34 mouse cellular contexts compared by ENCODE assay signal in the genomic region with DNA sequence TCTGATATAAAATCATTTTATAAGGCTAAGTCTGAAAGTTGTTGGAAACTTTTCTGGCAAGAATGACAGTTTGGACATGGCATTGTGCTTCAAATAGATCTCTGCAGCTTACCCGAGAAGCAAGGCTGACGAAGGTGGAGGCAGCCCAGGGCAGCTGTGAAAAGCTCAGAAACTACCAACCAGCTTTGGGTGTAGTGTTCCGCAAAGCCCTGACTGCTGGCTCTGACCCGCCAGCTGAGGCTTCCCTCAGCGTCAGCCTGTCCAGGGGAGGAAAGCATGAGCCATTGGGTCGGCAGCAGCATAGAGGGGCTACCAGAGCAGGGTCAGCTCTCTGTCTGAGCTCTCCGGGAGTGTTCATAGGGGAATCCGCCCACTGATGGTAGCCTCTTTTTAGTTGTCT. TPM values are rescaled to one million over a fixed set of nuclear protein-coding genes. Genes with fewer than 3 reads are reported as not detected.
DNase-seq lines count a peak whose midpoint lies in the region; ATAC-seq and TF ChIP-seq lines count a peak whose summit lies in the region.
"Had no signal": no experiment of that assay in that cellular context is flagged by ENCODE, and none has a peak within 500 bp of the region (broad histone marks: within the 10 kb centered on the region; RNA-seq: fewer than 3 reads in every experiment).

No protein-coding gene starts in this region.

- TF ChIP-seq POLR2A in kidney, adult 2 months (IDR thresholded peaks at IDR 0.05; ENCODE audit: low read depth, low read length): no peak

- no peaks in the 10 kb centered on the region for H3K9me3 ChIP-seq in midbrain, embryonic 11.5 days (ENCODE audit: control insufficient read depth, low read length)
- no peaks in the 10 kb centered on the region for H3K9me3 ChIP-seq in midbrain, embryonic 16.5 days (replicated peaks; ENCODE audit: control insufficient read depth, low read length, poor library complexity, severe bottlenecking)
- H3K9me3 ChIP-seq: hindbrain, embryonic 10.5 days; hindbrain, embryonic 15.5 days; midbrain, embryonic 15.5 days had no signal

- H3K36me3 ChIP-seq in kidney, adult 2 months (ENCODE audit: control insufficient read depth, insufficient read depth, low read length): no peaks in the 10 kb centered on the region
- no peaks in the 10 kb centered on the region for H3K36me3 ChIP-seq in midbrain, embryonic 11.5 days (ENCODE audit: control insufficient read depth, insufficient read depth, low read length)
- H3K36me3 ChIP-seq in midbrain, embryonic 16.5 days (ENCODE audit: control insufficient read depth, insufficient read depth, low read length): no peaks in the 10 kb centered on the region
- H3K36me3 ChIP-seq: hindbrain, embryonic 10.5 days; hindbrain, embryonic 15.5 days; midbrain, embryonic 15.5 days had no signal

- H3K4me1 ChIP-seq in kidney, adult 2 months (ENCODE audit: control insufficient read depth, insufficient read depth, low read length): peaks cover 34% of the 10 kb centered on the region
- H3K4me1 ChIP-seq in midbrain, embryonic 11.5 days (ENCODE audit: control insufficient read depth, insufficient read depth, low read length): peaks cover 28% of the 10 kb centered on the region
- peaks cover 12% of the 10 kb centered on the region; the same call in 1 of the 2 replicates for H3K4me1 ChIP-seq in midbrain, embryonic 16.5 days (ENCODE audit: control insufficient read depth, insufficient read depth, low read length)

- peak; percentile 24 for DNase-seq in gastrocnemius, adult 18-20 months (ENCODE audit: low spot score)
- no peak for DNase-seq in gastrocnemius, postnatal 36 days
- no peak for DNase-seq in kidney, adult 2 months
- DNase-seq in kidney, postnatal 25 days: no peak
- DNase-seq in midbrain, embryonic 11.5 days (ENCODE audit: low spot score, missing footprints): peak; percentile 82
- DNase-seq in right cerebral cortex, postnatal 25 days: no peak
- DNase-seq: adrenal gland, postnatal 14 days; cerebellum, adult 11-12 months; cerebellum, adult 9-11 months; embryo, embryonic 11 days; heart, postnatal 14 days; liver; lung, embryonic 14.5 days; lung, postnatal 14 days; right cerebral cortex, postnatal 4 days; thymus, adult 18-20 months; thymus, postnatal 25 days had no signal

- H3K27me3 ChIP-seq in kidney, adult 2 months (replicated peaks; ENCODE audit: control insufficient read depth, insufficient read depth, low read length): no peaks in the 10 kb centered on the region
- no peaks in the 10 kb centered on the region for H3K27me3 ChIP-seq in midbrain, embryonic 11.5 days (ENCODE audit: control insufficient read depth, insufficient read depth, low read length)
- no peaks in the 10 kb centered on the region for H3K27me3 ChIP-seq in midbrain, embryonic 16.5 days (ENCODE audit: control insufficient read depth, insufficient read depth, low read depth, low read length)
- H3K27me3 ChIP-seq: hindbrain, embryonic 15.5 days; midbrain, embryonic 15.5 days; Patski had no signal

- no peak for TF ChIP-seq CTCF in kidney, adult 2 months (conservative IDR thresholded peaks at IDR 0.05; ENCODE audit: insufficient read depth, insufficient read length, low read depth, low read length)

- intact Hi-C loops in gastrocnemius, postnatal 36 days (cut with DNase I): no loop called here

- no peak for ATAC-seq in midbrain, embryonic 11.5 days (ENCODE audit: low FRiP score)
- ATAC-seq in midbrain, embryonic 16.5 days: no peak
- ATAC-seq: forebrain, embryonic 16.5 days; inflammation-experienced regulatory T-cells, adult 6 months; midbrain, embryonic 15.5 days; Patski had no signal

- no peak overlapping the region; the same call in 1 of the 2 replicates for H3K9ac ChIP-seq in midbrain, embryonic 11.5 days (ENCODE audit: low read length)
- H3K9ac ChIP-seq in midbrain, embryonic 16.5 days (ENCODE audit: low read depth, low read length): no peak overlapping the region
- H3K9ac ChIP-seq: hindbrain, embryonic 15.5 days; liver, embryonic 14.5 days; lung, embryonic 14.5 days; midbrain, embryonic 15.5 days had no signal

- 0 out of 2 replicates have a peak overlapping the region, but pooled peaks have one; percentile 8 for H3K27ac ChIP-seq in kidney, adult 2 months (ENCODE audit: insufficient read depth, low read depth, low read length)
- H3K27ac ChIP-seq in midbrain, embryonic 11.5 days (ENCODE audit: low read depth, low read length): no peak overlapping the region
- H3K27ac ChIP-seq in midbrain, embryonic 16.5 days (ENCODE audit: low read length): no peak overlapping the region
- H3K27ac ChIP-seq: hindbrain, embryonic 10.5 days; hindbrain, embryonic 15.5 days; layer of hippocampus, adult 2 months; left cerebral cortex, adult 2 months; liver, embryonic 14.5 days; midbrain, embryonic 15.5 days; stomach, postnatal 0 days had no signal

- H3K4me2 ChIP-seq in midbrain, embryonic 11.5 days: no peak overlapping the region
- no peak overlapping the region for H3K4me2 ChIP-seq in midbrain, embryonic 16.5 days (ENCODE audit: low read length)
- H3K4me2 ChIP-seq: hindbrain, embryonic 15.5 days; lung, embryonic 14.5 days; midbrain, embryonic 15.5 days had no signal

- H3K4me3 ChIP-seq in kidney, adult 2 months (ENCODE audit: insufficient read depth, low read depth, low read length): no peak overlapping the region
- H3K4me3 ChIP-seq in midbrain, embryonic 11.5 days (ENCODE audit: low read depth, low read length): no peak overlapping the region
- H3K4me3 ChIP-seq in midbrain, embryonic 16.5 days (ENCODE audit: low read depth, low read length): no peak overlapping the region
- H3K4me3 ChIP-seq: erythroblast, embryonic 14.5 days; hindbrain, embryonic 10.5 days; hindbrain, embryonic 15.5 days; layer of hippocampus, adult 2 months; left cerebral cortex, adult 2 months; midbrain, embryonic 15.5 days had no signal

- WGBS in kidney, adult 2 months: 52% methylated on average over 8 of the region's 8 CpGs
- WGBS in midbrain, embryonic 11.5 days: 66% methylated on average over 8 of the region's 8 CpGs
- 63% methylated on average over 8 of the region's 8 CpGs for WGBS in midbrain, embryonic 16.5 days

RNA-seq across cellular contexts. Expression of a gene that starts 6.8 kb away (rescaled TPM):
- total RNA-seq in gastrocnemius, adult 18-20 months (2021): 10 to 100 TPM; 12.1 to 14.2 TPM
- 10 to 100 TPM; 10.9 TPM for total RNA-seq in gastrocnemius, postnatal 36 days (2021)
- 15.7 and 18.3 TPM in 2 replicates for polyA plus RNA-seq in kidney, adult 2 months (2012; rRNA removed)
- 57.5 and 57.7 TPM in 2 replicates for polyA plus RNA-seq in midbrain, embryonic 11.5 days (2014; fragmentation: Nextera tagmentation; extraction: Ambion mirVana)
- polyA plus RNA-seq in midbrain, embryonic 16.5 days (2015; fragmentation: Nextera tagmentation; extraction: Ambion mirVana): 69.6 and 70.7 TPM in 2 replicates

RNA-seq across cellular contexts. Expression of a gene that starts 7.0 kb away (rescaled TPM):
- not detected for total RNA-seq in gastrocnemius, adult 18-20 months (2021)
- total RNA-seq in gastrocnemius, postnatal 36 days (2021): not detected
- polyA plus RNA-seq in kidney, adult 2 months (2012; rRNA removed): 0.04 and 0.06 TPM in 2 replicates
- polyA plus RNA-seq in midbrain, embryonic 11.5 days (2014; fragmentation: Nextera tagmentation; extraction: Ambion mirVana): 0.10 TPM in 1 of 2 replicates, not detected in the other
- 0.15 TPM in 1 of 2 replicates, not detected in the other for polyA plus RNA-seq in midbrain, embryonic 16.5 days (2015; fragmentation: Nextera tagmentation; extraction: Ambion mirVana)
- total RNA-seq: granulocyte monocyte progenitor cell, adult 5-6 weeks; heart, postnatal 14 days; left cerebral cortex, adult 2 months; MEL; neutrophil, adult 5-6 weeks had no signal
- polyA plus RNA-seq: erythroblast, embryonic 14.5 days; heart, embryonic 14.5 days; inflammation-experienced regulatory T-cells, adult 6 months; liver, embryonic 14.5 days; spleen, adult 2 months; stomach, postnatal 0 days had no signal

Comparison
In these comparisons a context has a peak if more than half of its experiments do, and no peak if none do; other contexts are left out.
1. DNase-seq: peak in gastrocnemius, adult 18-20 months (single experiment) and midbrain, embryonic 11.5 days (single experiment); none in gastrocnemius, postnatal 36 days (0 of 2), kidney, adult 2 months (single experiment), kidney, postnatal 25 days (0 of 2) and right cerebral cortex, postnatal 25 days (single experiment).